Mouse (Mus musculus): Measurements from ENCODE around the gene Gga3. TPM values are rescaled to one million over a fixed set of nuclear protein-coding genes. Genes with fewer than 3 reads are reported as not detected.

Gga3 gene
- polyA plus RNA-seq, 1 experiment from 2014 or later: 31.0 TPM

DNA sequence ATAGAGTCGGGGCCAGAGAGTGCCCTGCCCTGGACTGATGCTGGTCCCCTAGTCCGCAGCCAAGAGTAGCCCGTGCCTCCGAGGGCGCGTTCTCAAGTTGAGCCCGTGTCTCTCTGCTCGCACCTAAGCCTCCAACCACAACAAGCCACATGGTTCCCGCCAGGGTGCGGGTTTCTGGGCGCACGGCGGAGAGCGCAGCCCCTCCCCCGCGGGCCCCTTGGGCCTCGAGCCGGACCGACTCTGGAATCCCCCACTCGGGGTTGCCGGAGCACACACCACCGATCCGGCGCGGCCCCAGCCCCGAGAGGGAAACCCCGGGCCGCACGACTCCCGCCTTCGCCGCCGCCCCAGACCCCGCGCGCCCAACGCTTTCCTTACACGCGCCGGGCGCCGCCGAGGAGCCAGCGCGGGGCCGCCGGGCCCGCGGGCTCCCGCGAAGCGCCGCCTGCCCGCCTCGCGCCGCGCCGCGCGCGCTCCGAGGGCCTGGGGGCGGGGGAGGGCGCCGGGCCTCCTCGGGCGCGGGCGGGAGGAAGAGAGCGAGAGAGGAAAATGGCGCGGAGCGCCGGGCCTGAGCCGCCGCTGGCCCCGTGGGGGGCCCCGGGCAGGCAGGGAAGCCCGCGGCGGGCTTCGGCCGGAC, 68.3 kb downstream of the Gga3 start:
- ATAC-seq: peak; percentile 55
- TF ChIP-seq CTCF (IDR thresholded peaks at IDR 0.05): no peak
- in situ Hi-C loops (cut with MboI; ENCODE audit: low pct_unique_long_range_greater_than_20kb): no loop called here
- DNase-seq (ENCODE audit: low read depth, low spot score): no peak
- CTCF ChIA-PET: interaction anchor here (1.2 kb wide), 1 partner anchor 15 kb away, joined by 3 read pairs; no protein-coding TSS in a partner anchor
- POLR2A ChIA-PET: interaction anchor here (1.1 to 1.4 kb wide), 3 partner anchors 10 to 44 kb away, joined by 3 to 6 read pairs (median 5); partner anchors contain the start of genes Jpt1 and Nt5c
- H3K27me3 ChIP-seq: no peaks in the 10 kb centered on the region

DNA sequence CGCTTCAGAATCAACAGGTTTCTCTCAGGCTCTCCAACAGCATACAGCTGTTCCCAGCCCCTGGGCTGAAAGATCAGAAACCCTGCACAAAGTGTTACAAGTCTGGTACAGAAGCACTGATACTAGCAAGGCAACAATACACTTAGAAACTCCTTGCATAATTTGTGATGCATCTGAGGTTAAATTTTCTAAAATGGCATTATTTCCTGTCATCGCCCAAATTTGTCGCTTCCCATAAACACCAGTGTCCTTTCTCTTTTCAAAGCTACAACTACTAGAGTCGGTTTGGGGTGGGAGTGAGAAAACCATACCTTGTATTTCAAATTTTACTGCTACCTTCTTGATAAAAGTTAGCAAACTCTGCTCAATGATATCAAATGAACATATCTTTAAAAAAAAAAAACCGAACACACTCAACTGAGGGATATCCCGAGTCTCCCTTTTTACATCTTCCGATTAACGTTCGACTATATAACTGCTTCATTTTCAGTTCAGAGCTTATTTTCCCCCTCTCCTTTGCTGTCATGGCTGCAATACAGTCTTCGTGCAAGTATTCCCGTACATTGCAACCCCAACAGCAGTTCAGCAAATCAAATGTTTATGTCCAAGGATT, 69.0 kb downstream of the Gga3 start:
- ChIA-PET CTCF (interaction anchor here (1.2 kb wide), 1 partner anchor 14 kb away, joined by 3 read pairs; no protein-coding TSS in a partner anchor), POLR2A (interaction anchor here (1.1 to 1.4 kb wide), 2 partner anchors 10 to 44 kb away, joined by 3 to 5 read pairs; partner anchors contain the start of gene Nt5c)
- DNase-seq (ENCODE audit: low read depth, low spot score) (no peak), ATAC-seq (no peak)
- in situ Hi-C loops (cut with MboI; ENCODE audit: low pct_unique_long_range_greater_than_20kb): no loop called here
- no peaks in the 10 kb centered on the region for H3K27me3 ChIP-seq
- no peak for TF ChIP-seq CTCF (IDR thresholded peaks at IDR 0.05)

Other genes starting within 250 kb of the Gga3 start
- 15.3 TPM for gene Hid1, start 236.3 kb downstream of the Gga3 start, polyA plus RNA-seq (2021)
- 21.3 TPM for gene Cdr2l, start 222.1 kb downstream of the Gga3 start, polyA plus RNA-seq (2021)
- gene Mrpl58, start 200.3 kb downstream of the Gga3 start, polyA plus RNA-seq (2021): 99.9 TPM
- gene Atp5h, start 184.1 kb downstream of the Gga3 start, polyA plus RNA-seq (2021): 727 TPM
- 46.0 TPM for gene Kctd2, start 183.9 kb downstream of the Gga3 start, polyA plus RNA-seq (2021)
- not detected for gene Trim80, start 163.5 kb downstream of the Gga3 start, polyA plus RNA-seq (2021)
- 0.15 TPM for gene Slc16a5, start 141.6 kb downstream of the Gga3 start, polyA plus RNA-seq (2021)
- gene Armc7, start 128.4 kb downstream of the Gga3 start, polyA plus RNA-seq (2021): 13.3 TPM
- gene Nt5c, start 112.2 kb downstream of the Gga3 start, polyA plus RNA-seq (2021): 128 TPM
- gene Jpt1, start 89.7 kb downstream of the Gga3 start, polyA plus RNA-seq (2021): 179 TPM
- gene Sumo2, start 67.8 kb downstream of the Gga3 start, polyA plus RNA-seq (2021): 381 TPM
- gene Nup85, start 39.6 kb downstream of the Gga3 start, polyA plus RNA-seq (2021): 78.9 TPM
- gene Mrps7, start 126 bp downstream of the Gga3 start, polyA plus RNA-seq (2021): 69.9 TPM
- 47.4 TPM for gene Mif4gd, start 8.9 kb upstream of the Gga3 start, polyA plus RNA-seq (2021)
- gene Slc25a19, start 24.2 kb upstream of the Gga3 start, polyA plus RNA-seq (2021): 48.1 TPM
- gene Grb2, start 104.5 kb upstream of the Gga3 start, polyA plus RNA-seq (2021): 99.5 TPM
- gene Tmem94, start 161.4 kb upstream of the Gga3 start, polyA plus RNA-seq (2021): 44.3 TPM
- 29.7 TPM for gene Caskin2, start 209.6 kb upstream of the Gga3 start, polyA plus RNA-seq (2021)
- gene Tsen54, start 210.7 kb upstream of the Gga3 start, polyA plus RNA-seq (2021): 52.3 TPM
- 163 TPM for gene Llgl2, start 220.0 kb upstream of the Gga3 start, polyA plus RNA-seq (2021)